Mouse (Mus musculus): ENCODE data around the gene Nckap5l. TPM values are rescaled to one million over a fixed set of nuclear protein-coding genes. Genes with fewer than 3 reads are reported as not detected.

The Nckap5l gene
- total RNA-seq, 1 experiment, result 6.3 TPM

- no peak for DNase-seq (ENCODE audit: low read depth, low spot score)
- Histone ChIP-seq H3K9ac (ENCODE audit: insufficient read depth, low read depth, low read length, poor library complexity, severe bottlenecking) (peak overlapping the region; percentile 0; the same call in 1 of the 2 replicates), H3K4me3 (ENCODE audit: insufficient read depth in 1 of 2, low read depth in 1 of 2, low read length in 2 of 2, poor library complexity in 1 of 2, severe bottlenecking in 1 of 2) (0 out of 4 replicates have a peak overlapping the region, but pooled peaks of 1 of the 2 experiments have one; percentile 21), H3K36me3 (ENCODE audit: control insufficient read depth, insufficient read depth, low read length, poor library complexity, severe bottlenecking) (no peaks in the 10 kb centered on the region), H3K4me1 (ENCODE audit: control insufficient read depth in 2 of 2, insufficient read depth in 2 of 2, low read length in 2 of 2, poor library complexity in 1 of 2) (peaks cover 11 to 29% of the 10 kb centered on the region in 2 experiments), H3K9me3 (ENCODE audit: control insufficient read depth, insufficient read depth, low read depth, low read length) (no peaks in the 10 kb centered on the region), H3K27ac (ENCODE audit: insufficient read depth, low read depth, low read length, poor library complexity, severe bottlenecking) (peak overlapping the region; percentile 42)
- in situ Hi-C loops (cut with MboI; ENCODE audit: low sequenced_read_pairs in 2 of 2, unreplicated experiment in 2 of 2), result no loop called here
- no peak for TF ChIP-seq HCFC1 (IDR thresholded peaks at IDR 0.05; ENCODE audit: borderline replicate concordance, insufficient read depth, low read length)
- no peak for TF ChIP-seq MAFK (IDR thresholded peaks at IDR 0.05; ENCODE audit: insufficient read depth, low read depth, low read length)
- no peak for TF ChIP-seq ZC3H11A (IDR thresholded peaks at IDR 0.05; ENCODE audit: borderline replicate concordance, low read depth, low read length)
- no peak for TF ChIP-seq ZNF384 (IDR thresholded peaks at IDR 0.05; ENCODE audit: low read depth, low read length)
- TF ChIP-seq CHD2 (IDR thresholded peaks at IDR 0.05; ENCODE audit: low read depth, low read length), result no peak
Observed at GRCm38 (mm10) chr15:99421676-99422075, 35.9 kb downstream of the Nckap5l start.

- in situ Hi-C loops (cut with MboI; ENCODE audit: low sequenced_read_pairs in 2 of 2, unreplicated experiment in 2 of 2), result no loop called here
- peak; percentile 82 for DNase-seq (ENCODE audit: low read depth, low spot score)
- TF ChIP-seq HCFC1 (IDR thresholded peaks at IDR 0.05; ENCODE audit: borderline replicate concordance, insufficient read depth, low read length) (0 out of 2 replicates have a peak, but pooled peaks have one; percentile 20), MAFK (IDR thresholded peaks at IDR 0.05; ENCODE audit: insufficient read depth, low read depth, low read length) (peak; percentile 34; the same call in 1 of the 2 replicates), ZC3H11A (IDR thresholded peaks at IDR 0.05; ENCODE audit: borderline replicate concordance, low read depth, low read length) (no peak)
- no peaks in the 10 kb centered on the region for H3K36me3 ChIP-seq (ENCODE audit: control insufficient read depth, insufficient read depth, low read length, poor library complexity, severe bottlenecking)
- peak overlapping the region; percentile 40 to 60; a peak in 3 of 4 replicates for H3K4me3 ChIP-seq (ENCODE audit: insufficient read depth in 1 of 2, low read depth in 1 of 2, low read length in 2 of 2, poor library complexity in 1 of 2, severe bottlenecking in 1 of 2)
- H3K9me3 ChIP-seq (ENCODE audit: control insufficient read depth, insufficient read depth, low read depth, low read length), result no peaks in the 10 kb centered on the region
- peaks cover 11 to 32% of the 10 kb centered on the region in 2 experiments for H3K4me1 ChIP-seq (ENCODE audit: control insufficient read depth in 2 of 2, insufficient read depth in 2 of 2, low read length in 2 of 2, poor library complexity in 1 of 2)
- peak overlapping the region; percentile 61 for H3K9ac ChIP-seq (ENCODE audit: insufficient read depth, low read depth, low read length, poor library complexity, severe bottlenecking)
- peak overlapping the region; percentile 93 for H3K27ac ChIP-seq (ENCODE audit: insufficient read depth, low read depth, low read length, poor library complexity, severe bottlenecking)
Observed at GRCm38 (mm10) chr15:99421152-99421551, 36.4 kb downstream of the Nckap5l start.

- in situ Hi-C loops (cut with MboI; ENCODE audit: low sequenced_read_pairs in 2 of 2, unreplicated experiment in 2 of 2), result no loop called here
- Histone ChIP-seq H3K4me3 (ENCODE audit: insufficient read depth in 1 of 2, low read depth in 1 of 2, low read length in 2 of 2, poor library complexity in 1 of 2, severe bottlenecking in 1 of 2) (peak overlapping the region; percentile 40 to 60), H3K9ac (ENCODE audit: insufficient read depth, low read depth, low read length, poor library complexity, severe bottlenecking) (peak overlapping the region; percentile 61), H3K4me1 (ENCODE audit: control insufficient read depth in 2 of 2, insufficient read depth in 2 of 2, low read length in 2 of 2, poor library complexity in 1 of 2) (peaks cover 11 to 33% of the 10 kb centered on the region in 2 experiments), H3K9me3 (ENCODE audit: control insufficient read depth, insufficient read depth, low read depth, low read length) (no peaks in the 10 kb centered on the region), H3K27ac (ENCODE audit: insufficient read depth, low read depth, low read length, poor library complexity, severe bottlenecking) (peak overlapping the region; percentile 93), H3K36me3 (ENCODE audit: control insufficient read depth, insufficient read depth, low read length, poor library complexity, severe bottlenecking) (no peaks in the 10 kb centered on the region)
- DNase-seq (ENCODE audit: low read depth, low spot score), result peak; percentile 42
- no peak for TF ChIP-seq MAFK (IDR thresholded peaks at IDR 0.05; ENCODE audit: insufficient read depth, low read depth, low read length)
- no peak for TF ChIP-seq HCFC1 (IDR thresholded peaks at IDR 0.05; ENCODE audit: borderline replicate concordance, insufficient read depth, low read length)
- TF ChIP-seq ZNF384 (IDR thresholded peaks at IDR 0.05; ENCODE audit: low read depth, low read length), result no peak
- no peak for TF ChIP-seq ZC3H11A (IDR thresholded peaks at IDR 0.05; ENCODE audit: borderline replicate concordance, low read depth, low read length)
- TF ChIP-seq CHD2 (IDR thresholded peaks at IDR 0.05; ENCODE audit: low read depth, low read length), result 0 out of 2 replicates have a peak, but pooled peaks have one; percentile 53
Observed at GRCm38 (mm10) chr15:99420521-99421014, 37.0 kb downstream of the Nckap5l start.

GRCm38 (mm10) chr15:99420101-99420500 lies 37.4 kb downstream of the Nckap5l start:
- in situ Hi-C loops (cut with MboI; ENCODE audit: low sequenced_read_pairs in 2 of 2, unreplicated experiment in 2 of 2), result no loop called here
- no peak overlapping the region for H3K9ac ChIP-seq (ENCODE audit: insufficient read depth, low read depth, low read length, poor library complexity, severe bottlenecking)
- H3K9me3 ChIP-seq (ENCODE audit: control insufficient read depth, insufficient read depth, low read depth, low read length), result no peaks in the 10 kb centered on the region
- H3K36me3 ChIP-seq (ENCODE audit: control insufficient read depth, insufficient read depth, low read length, poor library complexity, severe bottlenecking), result no peaks in the 10 kb centered on the region
- DNase-seq (ENCODE audit: low read depth, low spot score), result no peak
- no peak overlapping the region for H3K4me3 ChIP-seq (ENCODE audit: insufficient read depth in 1 of 2, low read depth in 1 of 2, low read length in 2 of 2, poor library complexity in 1 of 2, severe bottlenecking in 1 of 2)
- H3K27ac ChIP-seq (ENCODE audit: insufficient read depth, low read depth, low read length, poor library complexity, severe bottlenecking), result peak overlapping the region; percentile 93; the same call in 1 of the 2 replicates
- TF ChIP-seq ZNF384 (IDR thresholded peaks at IDR 0.05; ENCODE audit: low read depth, low read length) (no peak), HCFC1 (IDR thresholded peaks at IDR 0.05; ENCODE audit: borderline replicate concordance, insufficient read depth, low read length) (no peak), CHD2 (IDR thresholded peaks at IDR 0.05; ENCODE audit: low read depth, low read length) (no peak), ZC3H11A (IDR thresholded peaks at IDR 0.05; ENCODE audit: borderline replicate concordance, low read depth, low read length) (no peak), MAFK (IDR thresholded peaks at IDR 0.05; ENCODE audit: insufficient read depth, low read depth, low read length) (no peak)
- H3K4me1 ChIP-seq (ENCODE audit: control insufficient read depth in 2 of 2, insufficient read depth in 2 of 2, low read length in 2 of 2, poor library complexity in 1 of 2), result peaks cover 11 to 31% of the 10 kb centered on the region in 2 experiments

Measured in ES-E14 (cell line).